26 mouse cellular contexts compared by ENCODE assay signal in the genomic region with DNA sequence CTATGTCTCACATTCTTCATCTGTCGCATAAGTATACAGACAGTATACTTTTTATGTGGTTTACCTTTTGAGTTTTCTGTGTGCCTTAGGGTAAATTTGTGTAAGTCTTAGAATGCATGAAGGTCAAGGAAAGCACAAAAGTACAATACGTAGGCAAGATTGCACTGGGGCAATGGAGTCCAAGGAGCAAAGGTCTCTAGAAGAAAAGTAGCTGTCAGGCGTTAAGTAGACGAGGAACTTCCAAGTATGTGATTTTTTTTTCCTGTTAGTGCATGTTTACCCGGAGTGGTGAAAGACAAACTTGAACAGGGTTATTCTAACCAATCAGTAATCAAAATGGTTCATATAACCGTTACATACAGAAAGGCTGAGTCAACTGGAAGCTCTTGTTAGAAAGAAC. TPM values are rescaled to one million over a fixed set of nuclear protein-coding genes. Genes with fewer than 3 reads are reported as not detected.
DNase-seq lines count a peak whose midpoint lies in the region; ATAC-seq and TF ChIP-seq lines count a peak whose summit lies in the region.
"Had no signal": no experiment of that assay in that cellular context is flagged by ENCODE, and none has a peak within 500 bp of the region (broad histone marks: within the 10 kb centered on the region; RNA-seq: fewer than 3 reads in every experiment).

No protein-coding gene starts in this region.

- no peak overlapping the region for H3K27ac ChIP-seq in kidney, embryonic 16.5 days (ENCODE audit: low read length)
- no peak overlapping the region for H3K27ac ChIP-seq in kidney, embryonic 15.5 days
- H3K27ac ChIP-seq in kidney, postnatal 0 days: peak overlapping the region; percentile 52
- H3K27ac ChIP-seq in CH12.LX (ENCODE audit: insufficient read depth, low read depth): peak overlapping the region; percentile 77; the same call in 1 of the 2 replicates
- H3K27ac ChIP-seq: embryonic facial prominence, embryonic 13.5 days; embryonic facial prominence, embryonic 15.5 days; forebrain, embryonic 10.5 days; forebrain, embryonic 12.5 days had no signal

- no peaks in the 10 kb centered on the region for H3K36me3 ChIP-seq in kidney, embryonic 16.5 days (ENCODE audit: insufficient read depth, low read length)
- H3K36me3 ChIP-seq in kidney, embryonic 15.5 days: no peaks in the 10 kb centered on the region
- no peaks in the 10 kb centered on the region for H3K36me3 ChIP-seq in kidney, postnatal 0 days (ENCODE audit: insufficient read depth, low read length)
- no peaks in the 10 kb centered on the region for H3K36me3 ChIP-seq in CH12.LX (replicated peaks in 1 of 2; ENCODE audit: control insufficient read depth in 1 of 2, insufficient read depth in 1 of 2, low read length in 1 of 2)
- H3K36me3 ChIP-seq: embryonic facial prominence, embryonic 13.5 days; embryonic facial prominence, embryonic 15.5 days; forebrain, embryonic 10.5 days; forebrain, embryonic 12.5 days had no signal

- no peak overlapping the region for H3K9ac ChIP-seq in kidney, embryonic 16.5 days (replicated peaks; ENCODE audit: low read length)
- H3K9ac ChIP-seq in kidney, embryonic 15.5 days: no peak overlapping the region
- no peak overlapping the region for H3K9ac ChIP-seq in kidney, postnatal 0 days (ENCODE audit: low read depth, low read length)
- H3K9ac ChIP-seq in CH12.LX (ENCODE audit: insufficient read depth, low read depth): no peak overlapping the region
- H3K9ac ChIP-seq: embryonic facial prominence, embryonic 13.5 days; embryonic facial prominence, embryonic 15.5 days; forebrain, embryonic 12.5 days had no signal

- dilution Hi-C loops in CH12.LX (cut with MboI; ENCODE audit: extremely low pct_ligation_motif_present, extremely low pct_unique_long_range_greater_than_20kb, low sequenced_read_pairs): loop anchor here (25.0 kb wide), 1 partner anchor 106 kb away; no protein-coding TSS in a partner anchor

- no peak overlapping the region for H3K4me2 ChIP-seq in kidney, embryonic 16.5 days (replicated peaks; ENCODE audit: low read depth, low read length)
- no peak overlapping the region for H3K4me2 ChIP-seq in kidney, embryonic 15.5 days
- no peak overlapping the region for H3K4me2 ChIP-seq in kidney, postnatal 0 days (ENCODE audit: low read length)
- H3K4me2 ChIP-seq in CH12.LX (ENCODE audit: insufficient read depth, low read depth, poor library complexity, severe bottlenecking): peak overlapping the region; percentile 27
- H3K4me2 ChIP-seq: embryonic facial prominence, embryonic 13.5 days; embryonic facial prominence, embryonic 15.5 days; forebrain, embryonic 12.5 days had no signal

- in situ Hi-C loops in CH12.LX (cut with MboI; ENCODE audit: low pct_ligation_motif_present, low pct_unique_long_range_greater_than_20kb, low sequenced_read_pairs): no loop called here

- H3K79me2 ChIP-seq in CH12.LX (replicated peaks; ENCODE audit: control insufficient read depth, extremely low read depth, insufficient read depth, poor library complexity, severe bottlenecking): no peaks in the 10 kb centered on the region

- peaks cover 4% of the 10 kb centered on the region; the same call in 1 of the 2 replicates for H3K4me1 ChIP-seq in kidney, embryonic 16.5 days (ENCODE audit: insufficient read depth, low read length)
- no peaks in the 10 kb centered on the region for H3K4me1 ChIP-seq in kidney, embryonic 15.5 days
- H3K4me1 ChIP-seq in kidney, postnatal 0 days (replicated peaks; ENCODE audit: insufficient read depth, low read length): no peaks in the 10 kb centered on the region
- peaks cover 18 to 37% of the 10 kb centered on the region in 2 experiments for H3K4me1 ChIP-seq in CH12.LX (ENCODE audit: control insufficient read depth in 1 of 2, insufficient read depth in 2 of 2)
- H3K4me1 ChIP-seq: embryonic facial prominence, embryonic 13.5 days; embryonic facial prominence, embryonic 15.5 days; forebrain, embryonic 10.5 days; forebrain, embryonic 12.5 days had no signal

- TF ChIP-seq EP300 in CH12.LX (IDR thresholded peaks at IDR 0.05; ENCODE audit: low read length): no peak

- no peak for TF ChIP-seq RAD21 in CH12.LX (IDR thresholded peaks at IDR 0.05; ENCODE audit: low read depth, low read length)

- WGBS in kidney, embryonic 16.5 days: 80% methylated on average over 6 of the region's 6 CpGs
- WGBS in kidney, embryonic 15.5 days: 80% methylated on average over 6 of the region's 6 CpGs
- WGBS in kidney, postnatal 0 days: 73% methylated on average over 6 of the region's 6 CpGs

- no peak for ATAC-seq in kidney, embryonic 16.5 days (ENCODE audit: low FRiP score, low TSS enrichment)
- ATAC-seq in kidney, embryonic 15.5 days (replicated peaks; ENCODE audit: low FRiP score): no peak
- peak; percentile 71 for ATAC-seq in kidney, postnatal 0 days (replicated peaks; ENCODE audit: low FRiP score, low read depth)
- ATAC-seq: CD4-positive, CD25-positive, alpha-beta regulatory T cell, adult 4 months; forebrain, embryonic 14.5 days had no signal

- DNase-seq in kidney, adult 11 months: peak; percentile 41
- peak; percentile 33 to 54 for DNase-seq in kidney, adult 8-10 months
- no peak for DNase-seq in kidney, postnatal 0 days (ENCODE audit: low spot score)
- DNase-seq in kidney, postnatal 14 days: no peak
- no peak for DNase-seq in CH12.LX (ENCODE audit: extremely low read depth)
- DNase-seq in thymus, adult 18-20 months: no peak
- DNase-seq: adrenal gland, adult 2 months; adrenal gland, postnatal 10 days; adrenal gland, postnatal 25 days; B cell, adult 2 months; cerebellum, adult 11 months; cerebellum, adult 18-20 months; cerebellum, adult 8-10 months; cerebellum, adult 9-11 months; cerebellum, postnatal 14 days; cerebellum, postnatal 36 days; embryo, embryonic 11 days had no signal

- H3K27me3 ChIP-seq in kidney, embryonic 16.5 days (ENCODE audit: insufficient read depth, low read length): no peaks in the 10 kb centered on the region
- H3K27me3 ChIP-seq in kidney, embryonic 15.5 days: no peaks in the 10 kb centered on the region
- H3K27me3 ChIP-seq in kidney, postnatal 0 days (ENCODE audit: insufficient read depth, low read length): no peaks in the 10 kb centered on the region
- H3K27me3 ChIP-seq in CH12.LX (replicated peaks): no peaks in the 10 kb centered on the region
- H3K27me3 ChIP-seq: embryonic facial prominence, embryonic 13.5 days; embryonic facial prominence, embryonic 15.5 days; forebrain, embryonic 12.5 days had no signal

- no peak for TF ChIP-seq POLR2A in CH12.LX (IDR thresholded peaks at IDR 0.05; ENCODE audit: low read depth, low read length)

- no peak overlapping the region for H3K4me3 ChIP-seq in kidney, embryonic 16.5 days (ENCODE audit: low read length)
- no peak overlapping the region for H3K4me3 ChIP-seq in kidney, embryonic 15.5 days (replicated peaks)
- no peak overlapping the region for H3K4me3 ChIP-seq in kidney, postnatal 0 days (replicated peaks; ENCODE audit: low read depth, low read length)
- no peak overlapping the region for H3K4me3 ChIP-seq in CH12.LX (replicated peaks in 1 of 3; ENCODE audit: low read depth in 2 of 3, low read length in 2 of 3, poor library complexity in 1 of 3)
- H3K4me3 ChIP-seq: embryonic facial prominence, embryonic 13.5 days; embryonic facial prominence, embryonic 15.5 days; erythroblast, embryonic 14.5 days; forebrain, embryonic 10.5 days; forebrain, embryonic 12.5 days had no signal

- no peak for TF ChIP-seq CTCF in kidney, postnatal 0 days (IDR thresholded peaks at IDR 0.05; ENCODE audit: low read depth)
- TF ChIP-seq CTCF in CH12.LX (conservative IDR thresholded peaks at IDR 0.05 in 1 of 2, IDR thresholded peaks at IDR 0.05 in 1 of 2; ENCODE audit: low read depth in 2 of 2, low read length in 2 of 2): no peak

- H3K9me3 ChIP-seq in kidney, embryonic 16.5 days (ENCODE audit: low read length): no peaks in the 10 kb centered on the region
- no peaks in the 10 kb centered on the region for H3K9me3 ChIP-seq in kidney, embryonic 15.5 days (replicated peaks)
- H3K9me3 ChIP-seq in kidney, postnatal 0 days (replicated peaks; ENCODE audit: low read length): no peaks in the 10 kb centered on the region
- no peaks in the 10 kb centered on the region for H3K9me3 ChIP-seq in CH12.LX (replicated peaks; ENCODE audit: low read length)
- H3K9me3 ChIP-seq: embryonic facial prominence, embryonic 15.5 days; forebrain, embryonic 12.5 days had no signal

TF ChIP-seq in CH12.LX, 34 proteins besides CTCF, POLR2A, EP300 and RAD21 (continues in another document):
- TF ChIP-seq E2F4 (IDR thresholded peaks at IDR 0.05; ENCODE audit: insufficient replicate concordance, low read depth, low read length) (no peak), GABPA (IDR thresholded peaks at IDR 0.05; ENCODE audit: insufficient replicate concordance, low read depth, low read length) (no peak), RCOR1 (conservative IDR thresholded peaks at IDR 0.05; ENCODE audit: low read depth, low read length) (0 out of 2 replicates have a peak, but pooled peaks have one; percentile 64), ETS1 (conservative IDR thresholded peaks at IDR 0.05; ENCODE audit: low read depth, low read length) (no peak), MAX (IDR thresholded peaks at IDR 0.05; ENCODE audit: low read length) (no peak), MAZ (IDR thresholded peaks at IDR 0.05; ENCODE audit: low read depth, low read length) (no peak), SMC3 (IDR thresholded peaks at IDR 0.05; ENCODE audit: low read depth, low read length) (no peak), NELFE (IDR thresholded peaks at IDR 0.05; ENCODE audit: low read depth, low read length) (no peak), TCF12 (IDR thresholded peaks at IDR 0.05; ENCODE audit: low read depth, low read length) (no peak; the same call in 1 of the 2 replicates), USF1 (IDR thresholded peaks at IDR 0.05; ENCODE audit: low read depth, low read length) (no peak), ZNF384 (IDR thresholded peaks at IDR 0.05; ENCODE audit: low read depth, low read length) (peak; percentile 33; the same call in 1 of the 2 replicates), HCFC1 (IDR thresholded peaks at IDR 0.05; ENCODE audit: low read depth, low read length) (no peak), CHD1 (IDR thresholded peaks at IDR 0.05; ENCODE audit: low read depth, low read length) (no peak), BHLHE40 (IDR thresholded peaks at IDR 0.05; ENCODE audit: low read depth, low read length) (no peak), ELF1 (IDR thresholded peaks at IDR 0.05; ENCODE audit: low read depth, low read length) (no peak), TBP (conservative IDR thresholded peaks at IDR 0.05; ENCODE audit: low read depth, low read length) (no peak), MXI1 (IDR thresholded peaks at IDR 0.05; ENCODE audit: low read depth, low read length) (no peak), CHD2 (IDR thresholded peaks at IDR 0.05; ENCODE audit: low read length) (no peak)

RNA-seq across cellular contexts. Expression of a gene that starts 12.5 kb away (rescaled TPM):
- polyA plus RNA-seq in kidney, embryonic 16.5 days (2015; fragmentation: Nextera tagmentation; extraction: Ambion mirVana): 3.0 and 3.4 TPM in 2 replicates
- 3.4 and 3.5 TPM in 2 replicates for polyA plus RNA-seq in kidney, embryonic 15.5 days (2015; fragmentation: Nextera tagmentation; extraction: Ambion mirVana)
- 3.8 and 4.3 TPM in 2 replicates for polyA plus RNA-seq in kidney, postnatal 0 days (2015; fragmentation: Nextera tagmentation; extraction: Ambion mirVana)
- total RNA-seq in CH12.LX (2012; rRNA removed): 11.2 and 13.0 TPM in 2 replicates
- 21.7 and 22.4 TPM in 2 replicates for total RNA-seq in CH12.LX (2014; rRNA removed)
- polyA plus RNA-seq in CH12.LX (2012; ENCODE audit: insufficient read length, low read depth): 30.8 and 36.1 TPM in 2 replicates
- polyA plus RNA-seq: erythroblast, embryonic 14.5 days had no signal

Comparison
In these comparisons a context has a peak if more than half of its experiments do, and no peak if none do; other contexts are left out.
1. DNase-seq: peak in kidney, adult 11 months (single experiment) and kidney, adult 8-10 months (2 of 2); none in kidney, postnatal 0 days (single experiment), kidney, postnatal 14 days (single experiment), CH12.LX (single experiment) and thymus, adult 18-20 months (0 of 2).
2. H3K27ac ChIP-seq: peak in kidney, postnatal 0 days (single experiment) and CH12.LX (single experiment); none in kidney, embryonic 16.5 days (single experiment) and kidney, embryonic 15.5 days (single experiment).